Mouse (Mus musculus) c-Kit-positive CD71-positive TER-119-negative erythroid progenitor cells, embryonic 14.5 days (primary cell): ENCODE measurements around the gene Adcy9.
A peak's percentile ranks its signal among the peaks of the same experiment; 100 is the strongest.
"Not testable (repeated sequence)": the region's sequence is repeated elsewhere in the genome, so short reads cannot be mapped to it uniquely, and the experiment has no call there.

Source experiments
- DNase-seq: peaks from one replicate; pipeline ENCODE4 v3.0.0-alpha.2; 2013; ENCODE audit warnings: low read depth

Adcy9 gene

DNA sequence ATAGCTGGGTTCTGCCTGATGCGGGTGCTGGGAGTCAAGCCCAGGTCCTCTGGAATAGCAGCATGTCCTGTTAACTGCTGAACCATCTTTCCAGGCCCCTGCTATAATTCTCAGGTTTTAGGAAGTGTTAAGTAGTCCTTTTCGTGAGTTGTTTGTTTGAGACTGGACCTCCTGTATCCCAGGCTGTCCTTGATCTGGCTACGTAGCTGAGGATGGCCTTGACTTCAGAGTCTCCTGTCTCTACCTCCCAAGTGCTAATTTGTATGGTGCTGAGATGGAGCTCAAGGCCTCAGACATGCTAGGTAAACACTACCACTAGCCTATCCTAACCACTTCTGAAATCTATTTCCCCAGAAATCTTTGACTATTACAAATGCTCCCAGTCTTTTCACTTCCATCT is 37.9 kb downstream of the Adcy9 start:
- no peak for DNase-seq

DNA sequence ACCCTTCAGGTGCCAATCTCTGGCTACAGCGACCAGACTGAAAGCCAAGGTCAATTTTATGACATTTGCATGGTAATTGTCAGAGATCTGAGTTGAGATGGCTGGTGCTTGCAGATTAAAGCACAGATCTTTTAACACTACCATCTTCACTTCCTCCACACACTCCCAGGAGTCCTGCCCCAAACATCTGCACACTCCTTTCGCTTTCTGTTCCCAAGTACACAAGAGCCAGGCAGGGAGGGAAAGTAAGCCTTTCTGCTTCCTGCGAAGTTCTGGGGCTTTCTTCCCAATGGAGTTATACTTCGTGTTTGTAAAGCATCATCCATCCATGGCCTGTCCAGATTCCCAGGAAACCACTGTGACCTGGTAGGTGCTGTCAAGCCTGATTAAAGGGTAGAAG is 38.8 kb downstream of the Adcy9 start:
- no peak for DNase-seq

DNA sequence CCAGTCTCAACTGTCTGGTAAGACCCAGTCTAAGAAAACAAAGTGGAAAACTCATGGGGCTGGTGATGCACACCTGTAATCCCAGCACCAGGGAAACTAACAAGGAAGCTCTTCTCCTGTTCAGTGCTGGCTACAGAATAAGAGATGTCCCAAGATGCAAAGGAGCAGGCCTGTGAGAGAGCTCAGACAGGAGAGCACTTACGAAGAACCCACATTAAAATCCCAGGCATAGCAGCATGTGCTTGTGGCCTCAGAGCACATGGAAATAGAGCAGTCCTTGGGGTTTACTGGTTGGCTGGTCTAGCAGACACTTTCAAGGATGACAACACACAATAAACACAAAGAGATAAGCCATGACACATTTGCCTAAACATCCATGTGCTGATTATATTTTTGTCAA is 41.5 kb downstream of the Adcy9 start:
- DNase-seq, result no peak

DNA sequence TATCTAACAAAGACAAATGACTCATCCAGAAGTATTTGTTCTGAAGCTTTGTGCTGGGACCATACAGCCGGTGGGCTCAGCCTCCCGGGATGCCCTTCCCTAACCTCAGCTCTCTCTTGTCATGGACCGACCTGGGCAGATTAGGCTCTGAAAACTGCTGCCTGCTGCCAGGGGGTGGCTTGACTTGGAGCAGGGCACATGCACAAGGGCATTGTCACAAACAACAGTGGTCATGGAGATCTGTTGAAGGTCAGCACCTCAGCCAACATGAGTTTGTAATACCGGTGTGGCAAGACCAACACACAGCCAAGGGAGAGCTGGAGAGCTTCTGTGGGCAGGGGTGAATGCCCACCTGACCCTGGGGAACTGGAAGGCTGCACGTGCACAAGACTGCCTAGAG is 42.7 kb downstream of the Adcy9 start:
- DNase-seq, result no peak

DNA sequence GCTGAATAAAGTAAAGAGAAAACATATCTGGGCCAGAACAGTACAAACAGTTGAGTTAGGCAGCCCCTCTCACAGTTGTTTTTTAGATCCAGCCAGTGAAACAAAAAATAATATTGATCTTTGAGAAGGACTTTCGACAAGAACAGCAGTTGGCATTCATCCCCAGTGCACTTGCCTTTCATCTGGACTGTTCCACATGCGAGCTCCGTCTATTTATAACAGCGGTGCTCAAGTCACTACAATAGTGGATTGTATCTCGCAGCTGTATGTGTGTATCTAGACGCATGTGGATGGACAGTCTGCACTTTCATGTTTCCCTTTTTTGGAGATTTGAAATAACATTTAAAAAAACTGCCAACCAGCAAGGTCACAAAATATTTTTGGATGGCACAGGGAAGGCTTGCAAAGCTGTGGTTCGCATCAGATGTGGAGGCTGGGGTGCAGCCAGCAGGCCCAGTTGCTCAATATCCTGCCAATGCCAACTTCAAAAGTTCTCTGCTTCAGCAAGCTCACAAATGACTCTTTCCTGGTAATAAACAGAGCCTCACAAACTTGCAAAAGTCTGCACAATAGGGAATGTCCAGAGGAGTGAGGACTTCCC is 45.4 kb downstream of the Adcy9 start:
- DNase-seq, result no peak

DNA sequence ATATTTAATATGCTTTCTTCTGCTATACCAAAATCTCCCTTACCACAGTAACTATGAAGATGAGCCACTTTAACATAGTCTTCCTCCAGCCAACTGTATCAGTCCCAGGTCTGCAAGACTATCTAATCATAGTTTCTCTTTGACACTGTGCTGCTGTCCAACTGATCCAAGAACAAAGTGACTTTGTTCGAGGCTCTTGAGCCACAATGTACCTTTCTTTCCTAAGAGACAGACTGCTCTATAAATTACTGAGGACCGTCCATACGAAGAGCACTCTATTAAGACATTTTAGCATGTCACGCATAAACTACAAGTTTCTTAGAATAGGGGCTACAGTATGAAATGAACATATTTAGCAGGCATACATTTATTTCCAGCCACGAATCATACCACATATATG is 46.0 kb downstream of the Adcy9 start:
- DNase-seq, result no peak

DNA sequence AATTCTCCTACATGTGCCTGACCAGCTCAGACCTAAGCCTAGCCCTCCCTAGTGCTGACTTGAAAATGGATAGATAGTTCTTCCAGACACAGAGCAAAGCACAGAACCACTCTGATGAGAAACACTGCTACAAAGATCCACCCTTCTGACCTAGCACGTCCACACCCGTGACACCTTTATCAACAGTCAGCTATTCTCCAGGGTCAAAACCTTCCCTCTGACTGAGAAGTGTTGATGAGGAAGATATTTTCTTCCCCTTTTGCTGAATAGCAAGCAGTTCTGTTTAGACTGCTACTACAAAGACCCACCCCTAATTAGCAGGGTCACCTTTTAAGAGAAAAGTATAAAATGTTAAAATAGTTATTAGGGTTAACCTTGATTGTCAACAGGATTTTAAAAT is 49.3 kb downstream of the Adcy9 start:
- DNase-seq, result no peak

DNA sequence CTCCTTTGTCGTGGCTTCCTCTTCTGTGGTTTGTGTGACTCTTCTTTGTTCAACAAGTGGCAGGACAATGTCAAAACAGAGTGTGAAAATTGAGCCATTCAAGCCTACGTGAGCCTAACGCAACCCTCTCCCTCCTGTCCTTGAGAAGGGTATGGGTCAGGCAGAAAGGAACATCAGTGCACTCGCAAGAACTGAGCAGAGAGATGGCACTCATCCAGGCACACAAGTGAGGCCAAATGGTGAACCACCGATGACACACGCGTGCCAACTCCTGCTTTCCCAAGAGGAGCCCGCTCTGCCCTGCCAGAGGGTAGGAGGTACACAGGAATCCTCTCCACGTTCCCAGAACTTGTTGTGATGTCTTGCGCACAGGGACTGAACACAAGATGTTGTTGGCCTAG is 50.2 kb downstream of the Adcy9 start:
- DNase-seq, result no peak

DNA sequence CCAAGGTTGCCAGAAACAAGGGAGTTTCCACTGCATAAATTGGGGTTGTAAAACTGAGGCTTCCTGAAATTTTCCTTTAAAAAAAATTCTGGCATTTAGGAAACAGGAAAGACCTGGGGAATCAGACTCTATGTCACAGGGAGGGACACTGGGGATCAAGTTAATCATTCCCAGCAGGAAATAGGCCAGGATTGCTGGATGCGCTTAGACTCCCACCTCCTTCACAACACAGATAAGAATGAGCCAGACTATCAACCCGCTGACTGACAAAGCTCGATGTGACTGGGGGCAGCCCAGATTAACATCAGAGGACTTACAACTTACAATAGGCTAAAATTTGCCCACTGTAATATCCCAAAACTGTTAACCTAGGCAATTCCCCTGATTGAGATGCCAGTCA is 52.4 kb downstream of the Adcy9 start:
- DNase-seq, result no peak

DNA sequence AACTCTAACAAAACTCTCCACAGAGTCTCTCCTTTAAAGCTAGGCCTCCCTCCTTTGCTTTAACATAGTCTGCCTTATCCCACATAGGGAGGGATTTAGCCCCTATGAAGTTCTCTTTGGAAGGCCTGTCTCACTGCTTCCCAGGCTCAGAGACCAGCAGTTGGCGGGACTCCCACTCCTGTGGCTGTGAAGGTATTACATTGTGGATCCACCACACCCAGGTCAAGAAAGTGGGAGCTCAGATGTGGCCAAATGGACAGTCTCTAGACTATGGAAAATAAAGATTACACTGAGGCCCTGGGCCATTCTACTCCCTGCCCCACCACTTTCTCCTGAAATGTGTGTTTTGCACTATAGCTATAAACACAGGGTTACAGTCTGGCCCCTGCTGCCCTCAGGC is 53.0 kb downstream of the Adcy9 start:
- DNase-seq, result no peak

DNA sequence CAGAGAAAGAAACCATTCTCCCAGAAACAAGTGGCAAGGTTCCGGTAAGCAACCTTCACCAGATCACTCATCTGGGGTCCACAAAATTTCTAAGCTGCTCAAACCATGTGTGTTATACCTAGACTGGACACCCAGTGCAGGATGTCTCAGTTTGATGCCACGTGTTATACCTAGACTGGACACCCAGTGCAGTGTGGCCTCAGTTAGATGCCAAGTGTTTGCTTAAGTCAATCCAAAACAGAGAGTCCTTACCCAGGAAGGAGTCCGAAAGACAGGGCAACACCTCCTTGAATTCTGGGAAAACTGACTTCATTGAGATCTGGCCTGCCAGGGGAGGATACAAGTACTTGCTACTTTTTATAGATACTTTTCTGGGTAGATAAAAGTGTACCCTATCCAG is 53.6 kb downstream of the Adcy9 start:
- no peak for DNase-seq

DNA sequence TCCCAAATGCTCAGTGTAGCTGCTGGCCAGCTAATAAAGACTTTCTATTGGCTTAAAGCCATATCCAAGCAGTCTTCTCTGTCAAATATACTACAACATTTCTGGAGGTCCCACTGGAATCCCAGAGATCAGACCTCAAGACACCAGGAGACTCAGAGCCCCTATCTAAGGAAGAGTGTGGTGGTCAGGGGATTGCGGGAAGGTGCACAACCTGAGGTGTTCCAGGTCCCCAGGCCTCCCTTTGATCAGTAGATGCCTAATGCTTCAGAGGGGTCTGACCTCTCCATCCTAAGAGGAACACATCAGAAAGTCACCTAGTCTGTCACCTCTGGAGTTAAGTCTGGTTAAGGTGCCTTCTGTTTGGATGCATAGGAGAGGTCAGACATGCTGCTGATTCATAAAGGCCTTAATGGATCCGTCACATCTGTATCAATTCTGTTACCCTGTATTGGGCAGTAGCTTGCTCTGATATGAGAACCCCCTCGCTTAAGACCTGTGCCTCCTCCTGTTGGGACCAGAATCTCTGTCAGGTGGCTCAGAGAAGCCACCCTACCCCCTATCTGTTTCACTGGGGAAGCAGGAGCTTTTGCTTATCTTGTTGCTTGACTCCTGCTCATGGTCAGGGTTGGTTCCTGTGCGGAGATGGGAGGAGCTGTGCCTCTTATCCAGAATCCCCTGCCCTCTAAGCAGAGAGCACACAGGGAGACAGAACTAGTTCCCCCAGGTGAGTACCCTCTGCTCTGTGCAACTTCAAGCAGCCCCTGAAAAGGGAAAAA is 56.8 kb downstream of the Adcy9 start:
- DNase-seq, result peak; percentile 34

DNA sequence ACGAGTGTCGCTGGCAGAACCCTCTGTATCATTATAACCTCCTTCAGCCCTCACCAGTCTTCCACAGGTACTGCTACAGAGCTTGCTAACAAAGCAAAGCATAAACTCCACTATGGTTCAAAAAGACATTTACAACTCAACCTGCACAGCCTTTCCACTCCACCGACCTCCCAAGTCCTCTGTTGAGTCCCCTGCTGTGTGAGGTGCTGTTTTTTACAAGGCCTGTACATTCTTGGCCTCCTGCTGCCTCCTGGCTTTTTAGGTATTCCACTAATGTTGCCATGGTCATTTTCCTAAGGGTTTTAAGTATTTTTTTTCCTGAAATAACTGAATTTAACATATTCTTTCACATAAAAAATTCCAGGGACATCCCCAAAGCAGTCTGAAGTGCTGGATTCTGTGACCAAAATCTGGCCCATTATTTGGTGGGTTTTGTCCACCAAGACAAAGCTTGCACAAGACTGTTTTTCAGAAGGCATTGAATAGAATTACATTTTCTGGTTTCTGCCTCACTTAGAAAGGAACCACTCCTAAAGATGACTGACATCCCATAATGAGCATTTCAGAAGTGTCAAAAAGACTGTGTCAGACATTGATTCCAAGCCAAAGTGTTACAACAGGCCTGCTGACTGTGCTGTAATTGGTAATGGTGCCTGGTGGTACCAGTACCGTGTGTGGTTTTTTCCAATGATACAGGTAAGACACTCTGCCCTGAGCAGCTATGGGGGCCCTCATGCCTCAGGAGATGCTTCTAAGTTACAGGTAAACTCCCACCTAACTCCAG is 64.8 kb downstream of the Adcy9 start:
- DNase-seq, result no peak

DNA sequence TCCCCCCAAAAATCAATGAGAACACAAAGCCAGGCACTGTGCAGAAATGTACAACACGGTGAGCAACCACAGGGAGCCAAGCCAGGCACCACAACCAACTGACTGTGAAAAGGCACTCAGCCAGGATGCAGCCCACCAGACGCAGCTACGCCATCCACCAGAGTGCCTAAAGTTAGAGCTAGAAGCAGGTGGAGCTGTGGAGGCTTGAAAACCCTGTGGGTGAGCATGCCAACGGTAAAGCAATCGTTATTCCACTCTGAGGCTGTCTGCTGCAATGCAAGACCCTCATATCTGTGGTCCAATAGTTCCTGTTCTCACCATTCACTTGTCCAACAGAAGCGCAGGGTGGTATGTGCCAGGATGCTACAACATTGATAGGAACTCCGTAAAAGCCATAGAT is 77.7 kb downstream of the Adcy9 start:
- no peak for DNase-seq

DNA sequence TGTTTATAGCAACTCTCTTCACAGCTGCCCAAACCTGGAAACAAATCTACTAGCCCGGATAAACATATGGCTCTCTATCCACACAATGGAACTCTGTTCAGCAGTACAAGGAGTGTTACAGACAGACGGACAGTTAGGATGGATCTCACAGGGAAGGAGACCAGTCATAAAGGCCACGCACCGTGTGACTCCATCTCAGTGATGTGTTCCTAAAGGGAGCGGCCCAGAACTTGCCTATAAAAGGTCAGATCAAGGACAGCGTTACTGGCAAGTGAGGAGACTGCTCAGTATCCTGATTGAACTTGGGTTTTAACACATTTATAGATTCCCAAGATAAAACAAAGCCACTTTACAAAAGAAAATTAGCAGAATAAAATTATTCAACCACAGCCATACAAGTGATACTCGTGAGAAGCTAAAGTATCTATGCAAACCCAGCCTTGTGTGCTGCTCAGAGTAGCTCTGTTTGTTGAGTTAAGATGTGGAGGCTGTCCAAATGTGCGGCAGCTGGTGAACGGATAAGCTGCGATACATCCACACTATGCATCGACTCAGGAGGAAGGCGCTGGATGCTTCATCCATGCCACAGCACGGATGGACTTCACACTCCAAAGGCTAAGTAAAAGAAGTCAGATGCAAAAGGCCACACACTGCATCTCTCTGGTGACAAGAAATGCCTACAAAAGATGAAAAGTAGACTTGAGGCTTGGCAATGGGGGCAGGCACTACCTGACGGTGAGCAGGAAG is 78.8 kb downstream of the Adcy9 start:
- DNase-seq, result no peak

DNA sequence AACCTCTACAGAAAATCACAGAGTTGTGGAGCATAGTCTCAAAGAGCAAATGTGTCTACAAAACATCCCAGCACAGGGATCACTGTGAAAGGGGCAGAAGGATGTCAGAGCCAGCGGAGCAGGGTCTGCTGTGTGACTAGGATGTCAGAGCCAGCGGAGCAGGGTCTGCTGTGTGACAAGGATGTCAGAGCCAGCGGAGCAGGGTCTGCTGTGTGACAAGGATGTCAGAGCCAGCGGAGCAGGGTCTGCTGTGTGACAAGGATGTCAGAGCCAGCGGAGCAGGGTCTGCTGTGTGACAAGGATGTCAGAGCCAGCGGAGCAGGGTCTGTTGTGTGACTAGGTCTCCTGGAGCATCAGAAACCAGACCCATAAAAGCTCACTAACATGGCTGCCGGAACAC is 81.1 kb downstream of the Adcy9 start:
- not testable (repeated sequence) for DNase-seq

DNA sequence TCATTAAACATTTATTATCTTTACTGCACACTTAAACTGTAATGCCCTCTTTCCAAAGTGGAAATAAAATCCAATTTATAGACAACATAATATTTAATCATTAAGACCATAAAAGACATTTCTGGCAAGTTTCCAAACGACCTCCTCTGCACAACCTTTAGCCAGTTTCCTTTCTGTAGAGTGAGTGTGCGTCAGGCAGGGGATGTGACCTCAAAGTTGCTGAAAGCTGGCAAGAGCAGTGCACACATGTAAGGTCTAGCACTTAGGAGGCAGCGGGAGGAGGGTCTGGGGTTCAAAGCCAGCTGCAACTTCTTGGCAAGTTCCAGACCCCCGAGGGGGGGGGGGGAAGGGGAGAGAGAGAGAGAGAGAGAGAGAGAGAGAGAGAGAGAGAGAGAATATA is 83.0 kb downstream of the Adcy9 start:
- DNase-seq, result no peak

DNA sequence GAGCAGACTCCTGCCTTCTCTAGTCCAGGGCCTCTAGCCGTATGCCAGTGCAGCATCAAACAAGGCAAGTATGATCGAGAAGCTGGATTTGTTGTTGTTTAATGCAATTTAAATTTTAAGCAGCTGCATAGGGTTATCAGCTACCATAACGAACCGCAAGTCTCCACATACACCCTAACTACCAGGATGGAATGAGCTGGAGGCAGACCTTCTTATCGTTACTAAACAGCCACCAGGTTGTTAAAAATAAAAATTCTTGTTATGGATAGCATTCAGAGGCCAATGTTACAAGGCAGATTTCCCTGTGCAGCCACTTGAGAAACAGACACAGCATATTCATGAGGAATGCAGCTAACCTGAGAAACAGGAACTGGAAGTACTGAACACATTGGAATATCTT is 86.5 kb downstream of the Adcy9 start:
- DNase-seq, result no peak

DNA sequence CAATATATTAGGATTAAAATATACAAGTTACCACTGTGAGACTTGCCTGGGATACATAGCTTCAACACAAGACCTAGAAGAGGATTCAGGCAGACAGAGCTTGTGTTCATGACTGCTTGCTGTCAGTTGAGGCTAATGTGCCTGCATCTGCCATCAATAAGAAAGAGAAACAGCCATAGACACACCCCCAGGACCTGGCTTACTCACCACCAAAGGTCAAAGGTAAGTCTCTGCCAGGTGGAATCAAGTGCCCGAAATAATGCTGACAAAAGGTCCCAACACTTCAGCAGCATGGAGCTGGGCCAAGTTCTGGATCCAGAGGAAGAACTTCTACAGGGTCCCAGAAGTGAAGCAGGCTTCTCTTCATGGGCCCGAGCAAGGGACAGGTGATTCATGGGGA is 86.9 kb downstream of the Adcy9 start:
- no peak for DNase-seq

DNA sequence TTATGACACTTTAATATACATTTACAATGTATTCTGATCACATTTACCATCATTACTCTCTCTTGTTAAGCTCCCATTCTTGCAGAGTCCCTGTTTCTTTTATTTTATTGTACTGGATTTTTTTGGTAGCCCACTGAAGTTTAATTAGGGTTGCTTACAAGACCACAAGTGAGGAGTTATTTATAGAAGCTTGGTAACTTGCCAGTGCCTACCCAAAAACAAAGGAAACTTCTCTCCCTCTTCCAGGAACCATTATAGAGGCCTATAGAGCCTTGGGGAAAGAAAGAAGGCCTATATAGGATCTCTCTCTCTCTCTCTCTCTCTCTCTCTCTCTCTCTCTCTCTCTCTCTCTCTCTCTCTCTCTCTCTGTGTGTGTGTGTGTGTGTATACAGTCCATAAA is 93.2 kb downstream of the Adcy9 start:
- DNase-seq, result no peak

DNA sequence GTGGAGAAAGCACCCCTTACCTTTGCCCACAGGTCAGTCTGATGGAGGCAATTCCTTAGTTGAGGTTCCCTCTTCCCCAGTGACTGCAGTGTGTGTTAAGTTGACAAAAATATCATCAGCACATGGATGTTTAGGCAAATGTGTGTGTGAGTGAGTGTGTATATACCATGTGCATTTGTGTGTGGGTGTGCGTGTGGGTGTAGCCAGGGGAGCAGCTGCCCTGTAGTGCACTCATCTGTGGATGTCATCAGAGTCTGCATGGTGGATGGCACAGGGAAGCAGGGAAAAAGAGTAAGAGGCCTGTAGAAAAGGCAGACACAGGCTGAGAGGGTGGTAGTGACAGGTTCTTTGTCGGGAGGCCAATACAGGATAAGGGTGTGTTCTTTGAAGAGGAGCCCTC is 94.5 kb downstream of the Adcy9 start:
- no peak for DNase-seq

DNA sequence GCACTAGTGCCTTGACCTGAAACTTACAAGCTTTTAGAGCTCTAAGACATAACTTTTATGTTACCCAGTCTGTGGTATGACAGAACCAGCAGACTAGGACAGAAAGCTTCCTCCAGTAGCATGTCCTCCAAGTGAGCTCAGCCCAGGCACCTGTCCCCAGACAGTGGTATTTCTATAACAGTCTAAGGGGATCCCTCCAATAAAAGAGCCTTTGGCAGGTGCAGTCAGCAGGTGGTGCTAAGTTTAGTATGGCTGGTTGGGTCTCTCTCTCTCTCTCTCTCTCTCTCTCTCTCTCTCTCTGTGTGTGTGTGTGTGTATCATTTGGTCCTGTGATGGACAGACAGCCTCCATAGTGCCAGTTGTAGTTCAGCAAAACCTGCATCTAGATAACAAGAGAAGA is 95.3 kb downstream of the Adcy9 start:
- DNase-seq, result no peak

DNA sequence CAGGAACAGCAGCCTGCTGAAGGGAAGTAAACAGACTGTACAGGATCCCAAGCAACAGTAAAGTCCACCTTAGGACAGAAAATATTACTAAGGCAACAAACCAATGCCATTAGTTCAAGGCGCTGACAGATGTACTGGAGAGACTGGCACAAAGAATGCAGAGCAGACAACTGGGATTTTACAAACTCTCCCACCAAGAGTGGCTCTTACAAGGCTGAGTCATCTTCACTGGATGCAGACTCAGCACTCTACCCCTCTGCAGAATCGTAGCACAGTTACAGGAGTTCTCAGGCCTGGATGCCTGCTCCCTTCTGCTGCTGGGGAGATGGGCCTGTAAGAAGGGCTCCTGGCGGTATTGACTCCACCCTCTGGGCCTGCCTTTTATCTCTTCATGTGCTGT is 99.4 kb downstream of the Adcy9 start:
- DNase-seq, result no peak
